Mouse (Mus musculus) myocyte (in vitro differentiated cells): ENCODE data around the gene Pom121l2. TPM values are rescaled to one million over a fixed set of nuclear protein-coding genes. Genes with fewer than 3 reads are reported as not detected.

Experiments used
- H3K27me3 ChIP-seq: one replicate; pipeline ENCODE4 v1.6.1; 2011; ENCODE audit not compliant: control insufficient read depth, insufficient read depth, insufficient read length
- H3K36me3 ChIP-seq: one replicate; pipeline ENCODE4 v1.6.1; 2011; ENCODE audit not compliant: control insufficient read depth, insufficient read depth
- H3K4me2 ChIP-seq: one replicate; pipeline ENCODE4 v1.6.1; 2011; ENCODE audit warnings: low read depth, control low read depth
- H3K4me3 ChIP-seq: one replicate; pipeline ENCODE4 v1.5.1; 2011; ENCODE audit warnings: mild to moderate bottlenecking, control low read depth, moderate library complexity
- H3K79me2 ChIP-seq: one replicate; pipeline ENCODE4 v1.6.1; 2011; ENCODE audit not compliant: control insufficient read depth, insufficient read depth
- H3ac ChIP-seq: one replicate; pipeline ENCODE4 v1.6.1; 2011; ENCODE audit not compliant: control insufficient read depth, insufficient read length
- CEBPB ChIP-seq: IDR thresholded peaks from 2 replicates; pipeline ENCODE4 v1.6.1; 2011; ENCODE audit warnings: mild to moderate bottlenecking, moderate library complexity; ENCODE audit not compliant: poor library complexity, insufficient read depth, severe bottlenecking
- E2F4 ChIP-seq: IDR thresholded peaks from one replicate; pipeline ENCODE4 v1.6.1; 2011; ENCODE audit warnings: mild to moderate bottlenecking, control low read depth, moderate library complexity; ENCODE audit not compliant: insufficient read depth
- MAX ChIP-seq: IDR thresholded peaks from one replicate; pipeline ENCODE4 v1.6.1; 2011; ENCODE audit warnings: low read depth, mild to moderate bottlenecking, control low read depth
- MYOD1 ChIP-seq, 3 experiments: IDR thresholded peaks; one replicate each; pipeline ENCODE4 v1.6.1; 2011; ENCODE audit warnings: control low read depth in 2 of 3, low read depth in 2 of 3, mild to moderate bottlenecking in 2 of 3, moderate library complexity in 1 of 3; ENCODE audit not compliant: insufficient read length in 2 of 3, control insufficient read depth in 1 of 3
- MYOG ChIP-seq, 3 experiments: IDR thresholded peaks; one replicate each; pipeline ENCODE4 v1.6.1; 2011; ENCODE audit warnings: control low read depth in 2 of 3, low read depth in 2 of 3, mild to moderate bottlenecking in 2 of 3; ENCODE audit not compliant: insufficient read length in 2 of 3, control insufficient read depth in 1 of 3, insufficient read depth in 1 of 3
- POLR2A ChIP-seq: IDR thresholded peaks from one replicate; pipeline ENCODE4 v1.6.1; 2011; ENCODE audit warnings: low read depth, mild to moderate bottlenecking, control low read depth, moderate library complexity; ENCODE audit not compliant: insufficient read length
- POLR2AphosphoS2 ChIP-seq: IDR thresholded peaks from one replicate; pipeline ENCODE4 v1.6.1; 2011; ENCODE audit warnings: low read depth, control low read depth; ENCODE audit not compliant: insufficient read length
- REST ChIP-seq: IDR thresholded peaks from one replicate; pipeline ENCODE4 v1.6.1; 2011; ENCODE audit warnings: mild to moderate bottlenecking, control low read depth, moderate library complexity; ENCODE audit not compliant: insufficient read depth, insufficient read length
- SRF ChIP-seq: IDR thresholded peaks from one replicate; pipeline ENCODE4 v1.6.1; 2011; ENCODE audit warnings: low read depth; ENCODE audit not compliant: control insufficient read depth, insufficient read length
- TCF12 ChIP-seq: IDR thresholded peaks from one replicate; pipeline ENCODE4 v1.6.1; 2011; ENCODE audit warnings: mild to moderate bottlenecking, control low read depth; ENCODE audit not compliant: poor library complexity, insufficient read depth, severe bottlenecking
- TCF3 ChIP-seq: IDR thresholded peaks from one replicate; pipeline ENCODE4 v1.6.1; 2011; ENCODE audit warnings: low read depth, control low read depth; ENCODE audit not compliant: insufficient read length
- USF1 ChIP-seq: IDR thresholded peaks from one replicate; pipeline ENCODE4 v1.6.1; 2011; ENCODE audit warnings: low read depth, mild to moderate bottlenecking, control low read depth, moderate library complexity
- polyA plus RNA-seq: library from polyadenylated mRNA; unstranded; fragments of >200 nt; fragmentation: generic; extraction: Trizol; gene quantifications from one replicate; pipeline ENCODE4 v1.2.1, GENCODE M21; 2012; ENCODE audit warnings: missing spikeins

The Pom121l2 gene
- polyA plus RNA-seq, 1 experiment: not detected

DNA sequence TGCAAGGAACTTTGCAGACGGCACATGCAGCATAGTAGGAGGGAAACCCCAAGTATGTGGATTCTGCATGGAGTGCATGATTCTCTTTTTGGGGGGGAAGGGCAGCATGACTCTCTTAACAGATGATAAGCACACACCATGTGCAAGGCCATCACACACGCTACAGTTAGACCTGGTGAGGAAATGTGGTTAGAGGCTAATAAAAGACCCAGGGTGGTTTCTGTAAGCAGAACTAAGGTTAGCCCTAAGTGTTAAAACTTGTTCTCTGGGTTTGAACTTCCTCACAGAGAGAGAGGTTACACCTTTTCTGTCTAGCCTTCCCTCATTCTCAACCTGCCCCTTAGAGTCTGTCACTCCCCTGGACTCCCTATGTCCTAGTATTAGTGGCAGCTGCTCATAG is 20.4 kb downstream of the Pom121l2 start:
- peaks cover 4% of the 10 kb centered on the region for H3K27me3 ChIP-seq
- H3K36me3 ChIP-seq: no peaks in the 10 kb centered on the region
- peak overlapping the region; percentile 3 for H3K4me2 ChIP-seq
- no peak overlapping the region for H3K4me3 ChIP-seq
- TF ChIP-seq CEBPB: no peak
- TF ChIP-seq REST: no peak
- no peak overlapping the region for H3ac ChIP-seq
- no peaks in the 10 kb centered on the region for H3K79me2 ChIP-seq

GRCm38 (mm10) chr13:22001823-22002222 is 20.8 kb downstream of the Pom121l2 start:
- TF ChIP-seq SRF (no peak), E2F4 (no peak), TCF3 (no peak), TCF12 (no peak), MAX (no peak), MYOG (IDR thresholded peaks at IDR 0.05; ENCODE audit: control insufficient read depth in 1 of 3, insufficient read depth in 1 of 3, insufficient read length in 2 of 3, low read depth in 2 of 3) (no peak)
- Histone ChIP-seq H3K36me3 (no peaks in the 10 kb centered on the region), H3K79me2 (no peaks in the 10 kb centered on the region), H3ac (no peak overlapping the region), H3K4me2 (peak overlapping the region; percentile 3), H3K4me3 (no peak overlapping the region), H3K27me3 (peaks cover 7% of the 10 kb centered on the region)

DNA sequence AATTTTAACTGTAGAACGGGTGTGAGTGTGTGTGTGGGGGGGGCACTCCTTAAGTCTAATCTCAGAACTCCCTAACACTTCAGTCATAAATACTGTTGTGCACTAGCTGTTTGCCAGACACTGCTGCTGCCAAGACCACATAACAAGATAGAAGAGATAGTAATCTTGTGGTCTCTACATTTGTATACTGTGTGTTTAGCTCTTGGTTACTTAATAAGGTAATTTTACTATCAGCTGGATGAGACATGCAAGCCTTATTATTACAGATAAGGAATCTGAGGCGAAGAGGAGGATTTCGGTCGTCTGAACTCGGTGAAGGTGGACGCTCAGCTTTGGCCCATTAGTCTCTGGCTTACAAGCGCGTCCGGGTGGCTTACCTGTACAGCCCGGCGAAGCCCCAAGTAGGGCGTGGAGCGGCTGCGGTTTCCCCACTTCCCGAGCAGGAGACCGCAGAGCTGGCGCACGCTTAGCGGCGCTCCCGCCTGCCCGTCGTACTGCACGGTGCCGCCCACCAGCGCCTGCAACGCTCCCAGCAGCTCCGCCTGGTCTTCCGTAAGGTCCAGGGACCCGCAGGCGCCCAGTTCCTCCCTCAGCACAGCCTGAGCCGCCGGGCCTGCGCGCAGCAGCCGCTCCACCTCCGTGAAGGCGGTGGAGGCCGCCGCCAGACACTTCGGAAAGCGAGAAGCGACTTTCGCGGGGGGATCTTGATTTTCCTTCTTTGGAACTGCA is 24.8 kb downstream of the Pom121l2 start:
- Histone ChIP-seq H3K79me2 (no peaks in the 10 kb centered on the region), H3K27me3 (peaks cover 22% of the 10 kb centered on the region), H3K36me3 (no peaks in the 10 kb centered on the region), H3K4me3 (peak overlapping the region; percentile 34), H3K4me2 (peak overlapping the region; percentile 97), H3ac (peak overlapping the region; percentile 3)
- no peak for TF ChIP-seq MYOD1 (IDR thresholded peaks at IDR 0.05; ENCODE audit: control insufficient read depth in 1 of 3, insufficient read length in 2 of 3, low read depth in 2 of 3)
- TF ChIP-seq TCF12: no peak
- no peak for TF ChIP-seq MYOG (IDR thresholded peaks at IDR 0.05; ENCODE audit: control insufficient read depth in 1 of 3, insufficient read depth in 1 of 3, insufficient read length in 2 of 3, low read depth in 2 of 3)
- TF ChIP-seq USF1: no peak
- no peak for TF ChIP-seq MAX
- TF ChIP-seq POLR2A: no peak
- TF ChIP-seq REST: no peak
- TF ChIP-seq POLR2AphosphoS2: no peak
- no peak for TF ChIP-seq CEBPB
- TF ChIP-seq TCF3: no peak
- no peak for TF ChIP-seq SRF
- TF ChIP-seq E2F4: no peak

DNA sequence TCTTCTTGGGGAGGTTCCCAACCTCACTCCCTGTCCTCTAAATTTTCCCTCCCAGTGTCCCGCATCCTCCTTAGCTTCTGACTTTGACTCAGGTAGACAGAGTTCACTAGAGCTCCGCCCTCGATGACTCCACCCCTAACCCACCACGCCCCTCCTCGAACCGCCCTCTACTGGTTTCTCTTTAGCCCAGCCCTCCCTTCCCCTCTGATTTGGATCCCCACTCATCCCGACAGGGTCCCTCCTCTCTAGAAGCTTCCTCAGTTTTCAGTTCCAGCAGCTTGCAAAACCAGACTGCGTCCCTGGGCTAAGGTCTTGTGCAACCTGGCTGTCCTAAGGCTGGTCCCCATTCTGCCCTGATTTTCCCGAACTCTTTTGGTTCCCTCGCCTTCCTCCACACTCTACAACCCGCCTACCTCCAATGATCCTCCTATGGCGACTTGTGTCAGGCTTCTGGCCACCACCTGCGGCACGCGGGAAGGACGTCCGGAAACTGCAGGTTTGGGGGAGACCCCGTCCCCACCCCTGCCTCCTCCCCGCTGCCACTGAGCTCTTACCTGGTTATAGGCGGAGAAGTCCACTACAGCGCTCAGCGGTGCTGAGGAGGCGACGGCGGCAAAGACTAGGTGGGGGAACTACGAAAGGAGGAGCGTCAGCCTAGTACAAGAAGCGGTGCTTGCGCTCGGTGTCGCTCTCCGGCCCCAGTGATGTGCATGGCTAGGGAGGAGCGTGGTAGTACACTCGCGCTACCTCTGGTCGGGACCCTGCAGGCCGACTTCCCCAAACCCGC is 25.5 kb downstream of the Pom121l2 start:
- Histone ChIP-seq H3ac (peak overlapping the region; percentile 3), H3K27me3 (peaks cover 22% of the 10 kb centered on the region), H3K4me2 (peak overlapping the region; percentile 97), H3K4me3 (peak overlapping the region; percentile 34), H3K79me2 (no peaks in the 10 kb centered on the region), H3K36me3 (no peaks in the 10 kb centered on the region)
- TF ChIP-seq POLR2AphosphoS2 (no peak), REST (no peak), POLR2A (no peak), TCF12 (no peak), MYOD1 (IDR thresholded peaks at IDR 0.05; ENCODE audit: control insufficient read depth in 1 of 3, insufficient read length in 2 of 3, low read depth in 2 of 3) (no peak), MYOG (IDR thresholded peaks at IDR 0.05; ENCODE audit: control insufficient read depth in 1 of 3, insufficient read depth in 1 of 3, insufficient read length in 2 of 3, low read depth in 2 of 3) (no peak), CEBPB (no peak), MAX (no peak), E2F4 (no peak), TCF3 (no peak), USF1 (no peak), SRF (no peak)

- peak overlapping the region; percentile 34 for H3K4me3 ChIP-seq
- H3K79me2 ChIP-seq: no peaks in the 10 kb centered on the region
- H3K27me3 ChIP-seq: peaks cover 22% of the 10 kb centered on the region
- no peak overlapping the region for H3K4me2 ChIP-seq
- H3K36me3 ChIP-seq: no peaks in the 10 kb centered on the region
- no peak overlapping the region for H3ac ChIP-seq
- no peak for TF ChIP-seq POLR2AphosphoS2
- TF ChIP-seq MYOG (IDR thresholded peaks at IDR 0.05; ENCODE audit: control insufficient read depth in 1 of 3, insufficient read depth in 1 of 3, insufficient read length in 2 of 3, low read depth in 2 of 3): no peak
- TF ChIP-seq POLR2A: no peak
- TF ChIP-seq SRF: no peak
- no peak for TF ChIP-seq USF1
- no peak for TF ChIP-seq E2F4
- TF ChIP-seq TCF12: no peak
- no peak for TF ChIP-seq MAX
- no peak for TF ChIP-seq CEBPB
- no peak for TF ChIP-seq TCF3
- TF ChIP-seq REST: no peak
- TF ChIP-seq MYOD1 (IDR thresholded peaks at IDR 0.05; ENCODE audit: control insufficient read depth in 1 of 3, insufficient read length in 2 of 3, low read depth in 2 of 3): no peak
Observed at GRCm38 (mm10) chr13:22007121-22007510, 26.1 kb downstream of the Pom121l2 start.
